Mouse (Mus musculus) adrenal gland, adult 10 weeks (tissue): ENCODE data around the gene Lrrc8b. TPM values are rescaled to one million over a fixed set of nuclear protein-coding genes. Genes with fewer than 3 reads are reported as not detected.

Experiments
- polyA plus RNA-seq: library from polyadenylated mRNA; stranded (reverse); fragments of 350-450 nt; fragmentation: Illumina TruSeq; extraction: RNeasy Lipid Tissue Mini Kit (QIAGEN cat#74804); gene quantifications from one replicate; pipeline ENCODE4 v1.2.3, GENCODE M21; 2014; ENCODE audit warnings: low read depth, low replicate concordance

Gene Lrrc8b
- 241 TPM for polyA plus RNA-seq

GRCm38 (mm10) chr5:105415198-105415791 lies at the start of gene Lrrc8b:
Lrrc8b (plus strand) TSS chr5:105415775.

GRCm38 (mm10) chr5:105519096-105519975 lies 103.8 kb downstream of the Lrrc8b start, which contains the start of gene Lrrc8c:
Lrrc8c (plus strand) TSS chr5:105519388.

Other genes starting within 250 kb of the Lrrc8b start
- 3.3 TPM for gene Gbp10, start 176.2 kb upstream of the Lrrc8b start, polyA plus RNA-seq
- 0.87 TPM for gene Gm43302, start 122.1 kb upstream of the Lrrc8b start, polyA plus RNA-seq
- gene Gbp6, start 122.1 kb upstream of the Lrrc8b start, polyA plus RNA-seq: 52.2 TPM
- 28.1 TPM for gene Lrrc8c, start 103.6 kb downstream of the Lrrc8b start, polyA plus RNA-seq